ENCODE assay signal across 8 mouse cellular contexts in genomic region chr7:43312386-43313012, GRCm38 (mm10). TPM values are rescaled to one million over a fixed set of nuclear protein-coding genes. Genes with fewer than 3 reads are reported as not detected.
DNase-seq lines count a peak whose midpoint lies in the region; ATAC-seq lines count a peak whose summit lies in the region.

No protein-coding gene starts in this region.

- WGBS in lung, embryonic 16.5 days, result under 1% methylated on average over 32 of the region's 32 CpGs
- 2% methylated on average over 32 of the region's 32 CpGs for WGBS in hindbrain, embryonic 14.5 days
- 1% methylated on average over 32 of the region's 32 CpGs for WGBS in midbrain, embryonic 11.5 days

- peaks cover 12% of the 10 kb centered on the region for H3K4me1 ChIP-seq in lung, embryonic 16.5 days (replicated peaks; ENCODE audit: control insufficient read depth, insufficient read depth, low read length)
- H3K4me1 ChIP-seq in hindbrain, embryonic 14.5 days (replicated peaks; ENCODE audit: control insufficient read depth, insufficient read depth, low read length), result peaks cover 16% of the 10 kb centered on the region
- H3K4me1 ChIP-seq in midbrain, embryonic 11.5 days (ENCODE audit: control insufficient read depth, insufficient read depth, low read length), result peaks cover 8% of the 10 kb centered on the region

- H3K27me3 ChIP-seq in lung, embryonic 16.5 days (ENCODE audit: control insufficient read depth, insufficient read depth, low read depth, low read length), result no peaks in the 10 kb centered on the region
- H3K27me3 ChIP-seq in hindbrain, embryonic 14.5 days (ENCODE audit: control insufficient read depth, insufficient read depth, low read length), result no peaks in the 10 kb centered on the region
- no peaks in the 10 kb centered on the region for H3K27me3 ChIP-seq in midbrain, embryonic 11.5 days (ENCODE audit: control insufficient read depth, insufficient read depth, low read length)

- peak overlapping the region; percentile 63 for H3K4me2 ChIP-seq in lung, embryonic 16.5 days (ENCODE audit: low read depth, low read length)
- H3K4me2 ChIP-seq in hindbrain, embryonic 14.5 days (replicated peaks), result peak overlapping the region; percentile 84
- H3K4me2 ChIP-seq in midbrain, embryonic 11.5 days, result peak overlapping the region; percentile 74

- H3K4me3 ChIP-seq in lung, embryonic 16.5 days (ENCODE audit: low read length), result peak overlapping the region; percentile 67
- H3K4me3 ChIP-seq in hindbrain, embryonic 14.5 days (replicated peaks; ENCODE audit: low read length), result peak overlapping the region; percentile 79
- H3K4me3 ChIP-seq in midbrain, embryonic 11.5 days (ENCODE audit: low read depth, low read length), result peak overlapping the region; percentile 76

- peak overlapping the region; percentile 81 for H3K27ac ChIP-seq in lung, embryonic 16.5 days (ENCODE audit: low read length)
- peak overlapping the region; percentile 84 for H3K27ac ChIP-seq in hindbrain, embryonic 14.5 days
- peak overlapping the region; percentile 50; the same call in 1 of the 2 replicates for H3K27ac ChIP-seq in midbrain, embryonic 11.5 days (ENCODE audit: low read depth, low read length)

- H3K36me3 ChIP-seq in lung, embryonic 16.5 days (ENCODE audit: control insufficient read depth, insufficient read depth, low read length), result peaks cover 7% of the 10 kb centered on the region
- H3K36me3 ChIP-seq in hindbrain, embryonic 14.5 days (replicated peaks; ENCODE audit: control insufficient read depth, insufficient read depth), result peaks cover 30% of the 10 kb centered on the region
- H3K36me3 ChIP-seq in midbrain, embryonic 11.5 days (ENCODE audit: control insufficient read depth, insufficient read depth, low read length), result no peaks in the 10 kb centered on the region; the same call in 1 of the 2 replicates

- DNase-seq in lung, postnatal 4 days, result no peak
- peak; percentile 37 for DNase-seq in embryo, embryonic 10.5 days (ENCODE audit: low spot score)
- DNase-seq in hindbrain, embryonic 14.5 days (ENCODE audit: low spot score), result peak; percentile 39
- DNase-seq in midbrain, embryonic 11.5 days (ENCODE audit: low spot score, missing footprints), result no peak
- no peak for DNase-seq in natural killer cell, adult 2 months (ENCODE audit: low spot score in 2 of 2)
- no peak for DNase-seq in layer of hippocampus, adult 9-11 months
- no peak for DNase-seq in urinary bladder, postnatal 10 days (ENCODE audit: low spot score)

- peak; percentile 58 for ATAC-seq in lung, embryonic 16.5 days (ENCODE audit: low read depth)
- ATAC-seq in hindbrain, embryonic 14.5 days (ENCODE audit: low FRiP score), result peak; percentile 75
- peak; percentile 80 for ATAC-seq in midbrain, embryonic 11.5 days (ENCODE audit: low FRiP score)

- no peaks in the 10 kb centered on the region for H3K9me3 ChIP-seq in lung, embryonic 16.5 days (ENCODE audit: control insufficient read depth, low read length)
- H3K9me3 ChIP-seq in hindbrain, embryonic 14.5 days (ENCODE audit: control insufficient read depth, low read length), result no peaks in the 10 kb centered on the region
- no peaks in the 10 kb centered on the region for H3K9me3 ChIP-seq in midbrain, embryonic 11.5 days (ENCODE audit: control insufficient read depth, low read length)

- peak overlapping the region; percentile 73 for H3K9ac ChIP-seq in lung, embryonic 16.5 days (ENCODE audit: low read length)
- H3K9ac ChIP-seq in hindbrain, embryonic 14.5 days, result peak overlapping the region; percentile 76
- H3K9ac ChIP-seq in midbrain, embryonic 11.5 days (ENCODE audit: low read length), result peak overlapping the region; percentile 78

RNA-seq across cellular contexts. Expression of gene Zfp715, which starts 0.6 kb away (rescaled TPM):
- polyA plus RNA-seq in lung, embryonic 16.5 days (2015; fragmentation: Nextera tagmentation; extraction: Ambion mirVana), result 13.1 and 15.8 TPM in 2 replicates
- 21.6 and 27.6 TPM in 2 replicates for polyA plus RNA-seq in hindbrain, embryonic 14.5 days (2014; fragmentation: Nextera tagmentation; extraction: Ambion mirVana)
- 14.9 and 15.7 TPM in 2 replicates for polyA plus RNA-seq in midbrain, embryonic 11.5 days (2014; fragmentation: Nextera tagmentation; extraction: Ambion mirVana)

RNA-seq across cellular contexts. Expression of gene Siglecf, which starts 38.6 kb away (rescaled TPM):
- 0.14 and 0.23 TPM in 2 replicates for polyA plus RNA-seq in lung, embryonic 16.5 days (2015; fragmentation: Nextera tagmentation; extraction: Ambion mirVana)
- polyA plus RNA-seq in hindbrain, embryonic 14.5 days (2014; fragmentation: Nextera tagmentation; extraction: Ambion mirVana), result 0.12 TPM in 1 of 2 replicates, not detected in the other
- 0.23 and 0.55 TPM in 2 replicates for polyA plus RNA-seq in midbrain, embryonic 11.5 days (2014; fragmentation: Nextera tagmentation; extraction: Ambion mirVana)

Comparison
In these comparisons a context has a peak if more than half of its experiments do, and no peak if none do; other contexts are left out.
1. DNase-seq: peak in embryo, embryonic 10.5 days (single experiment) and hindbrain, embryonic 14.5 days (single experiment); none in lung, postnatal 4 days (0 of 2), midbrain, embryonic 11.5 days (single experiment), natural killer cell, adult 2 months (0 of 2), layer of hippocampus, adult 9-11 months (single experiment) and urinary bladder, postnatal 10 days (single experiment).
2. Peak in every context shown above with its lines, with median percentiles within 50 percentile points of each other: ATAC-seq, H3K27ac ChIP-seq, H3K4me2 ChIP-seq, H3K4me3 ChIP-seq and H3K9ac ChIP-seq.